Mouse (Mus musculus): Measurements from ENCODE around the gene Gm15557. TPM values are rescaled to one million over a fixed set of nuclear protein-coding genes. Genes with fewer than 3 reads are reported as not detected.
A peak's percentile ranks its signal among the peaks of the same experiment; 100 is the strongest.
"Not testable (repeated sequence)": the region's sequence is repeated elsewhere in the genome, so short reads cannot be mapped to it uniquely, and the experiment has no call there.

Gm15557 gene
- polyA plus RNA-seq (2016; fragmentation: Nextera tagmentation; extraction: Ambion mirVana), result not detected in 2 replicates

DNA sequence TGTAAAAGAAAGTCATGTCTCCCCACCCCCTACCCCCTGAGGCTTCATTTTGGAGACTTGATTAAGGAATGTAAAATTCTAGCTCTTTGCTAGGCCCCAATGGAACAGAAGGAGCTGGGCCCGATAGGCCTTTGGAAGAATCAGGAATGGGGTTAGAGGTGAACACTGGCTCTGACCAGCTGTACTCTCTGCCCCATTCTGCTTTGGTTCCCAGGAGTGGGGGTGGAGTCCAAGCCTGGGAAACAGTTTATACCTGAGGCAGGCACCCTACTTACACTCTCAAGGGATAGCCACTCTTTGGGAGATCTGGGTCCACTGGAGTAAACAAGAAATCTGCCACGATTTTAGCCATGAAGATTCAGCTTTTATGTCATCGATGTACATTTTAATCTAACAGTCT, at the start of gene Gm15557:
Gene Gm15557 (plus strand): TSS at position 48 of the 400 bp plus-strand sequence.
- Histone ChIP-seq H3K36me3 (no peaks in the 10 kb centered on the region), H3K4me1 (replicated peaks) (peaks cover 25% of the 10 kb centered on the region), H3K9me3 (no peaks in the 10 kb centered on the region), H3K27ac (no peak within 1 kb of the TSS), H3K27me3 (ENCODE audit: insufficient read depth, poor library complexity, severe bottlenecking) (peaks cover 13% of the 10 kb centered on the region), H3K4me3 (no peak within 1 kb of the TSS)
- DNase-seq (ENCODE audit: low spot score), result no peak
- 81% methylated on average over 3 of the region's 3 CpGs for WGBS

GRCm38 (mm10) chr2:155894307-155895045, 46.1 kb upstream of the Gm15557 start:
- WGBS, result 93% methylated on average over 13 of the region's 13 CpGs
- Histone ChIP-seq H3K9me3 (no peaks in the 10 kb centered on the region), H3K27ac (no peak overlapping the region), H3K4me1 (replicated peaks) (no peaks in the 10 kb centered on the region), H3K36me3 (peaks cover 68% of the 10 kb centered on the region), H3K4me3 (no peak overlapping the region), H3K27me3 (ENCODE audit: insufficient read depth, poor library complexity, severe bottlenecking) (no peaks in the 10 kb centered on the region)
- no peak for DNase-seq (ENCODE audit: low spot score)

GRCm38 (mm10) chr2:155895046-155895735, 45.3 kb upstream of the Gm15557 start:
- no peaks in the 10 kb centered on the region for H3K4me1 ChIP-seq (replicated peaks)
- no peak overlapping the region for H3K27ac ChIP-seq
- DNase-seq (ENCODE audit: low spot score), result no peak
- H3K27me3 ChIP-seq (ENCODE audit: insufficient read depth, poor library complexity, severe bottlenecking), result no peaks in the 10 kb centered on the region
- peaks cover 73% of the 10 kb centered on the region for H3K36me3 ChIP-seq
- no peaks in the 10 kb centered on the region for H3K9me3 ChIP-seq
- WGBS, result 88% methylated on average over 16 of the region's 16 CpGs
- H3K4me3 ChIP-seq, result no peak overlapping the region

GRCm38 (mm10) chr2:155902989-155903631, 37.4 kb upstream of the Gm15557 start:
- Histone ChIP-seq H3K4me1 (replicated peaks) (no peaks in the 10 kb centered on the region), H3K36me3 (peaks cover 71% of the 10 kb centered on the region), H3K27ac (no peak overlapping the region), H3K4me3 (no peak overlapping the region), H3K27me3 (ENCODE audit: insufficient read depth, poor library complexity, severe bottlenecking) (no peaks in the 10 kb centered on the region), H3K9me3 (no peaks in the 10 kb centered on the region)
- 88% methylated on average over 16 of the region's 16 CpGs for WGBS
- no peak for DNase-seq (ENCODE audit: low spot score)

DNA sequence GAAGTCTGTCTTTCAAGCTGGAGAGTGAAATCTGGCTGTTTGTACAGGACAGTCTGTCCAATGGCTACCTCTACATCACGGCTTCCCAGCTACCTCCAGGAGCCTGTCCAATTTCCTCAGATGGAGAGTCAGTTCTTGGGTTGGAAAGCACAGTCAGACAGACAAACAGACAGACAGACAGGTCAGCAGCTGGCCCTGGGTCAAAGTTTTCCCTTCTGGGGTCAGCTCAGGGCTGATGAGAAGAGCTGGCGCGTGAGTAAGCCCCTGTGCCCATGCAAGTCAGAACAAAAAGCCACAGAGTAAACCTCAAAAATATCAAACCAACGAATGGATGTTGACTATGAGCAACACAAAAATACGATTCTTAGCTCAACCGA, 36.9 kb upstream of the Gm15557 start:
- no peaks in the 10 kb centered on the region for H3K9me3 ChIP-seq
- no peak overlapping the region for H3K4me3 ChIP-seq
- H3K27me3 ChIP-seq (ENCODE audit: insufficient read depth, poor library complexity, severe bottlenecking), result no peaks in the 10 kb centered on the region
- DNase-seq (ENCODE audit: low spot score), result no peak
- WGBS, result 93% methylated on average over 6 of the region's 6 CpGs
- no peak overlapping the region for H3K27ac ChIP-seq
- no peaks in the 10 kb centered on the region for H3K4me1 ChIP-seq (replicated peaks)
- H3K36me3 ChIP-seq, result peaks cover 69% of the 10 kb centered on the region

DNA sequence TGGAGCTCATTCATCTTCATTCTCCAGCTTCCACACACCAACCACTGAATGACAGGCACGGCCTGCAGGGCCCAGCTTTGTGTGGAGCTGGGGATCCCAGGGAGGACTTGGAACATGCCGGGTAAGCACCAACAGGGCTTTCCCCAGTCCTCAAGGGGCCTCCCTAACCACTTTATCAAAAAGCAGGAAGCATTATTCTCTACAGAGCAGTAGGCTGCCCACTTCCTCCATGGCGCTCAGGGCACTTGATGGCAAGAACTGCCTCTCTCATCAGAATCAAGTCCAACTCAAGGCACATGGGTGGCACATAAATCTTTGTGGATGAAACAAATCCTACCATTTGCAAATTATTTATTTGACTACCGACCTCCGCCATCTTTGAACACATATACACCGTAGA, 25.8 kb upstream of the Gm15557 start:
- H3K27ac ChIP-seq, result no peak overlapping the region
- H3K27me3 ChIP-seq (ENCODE audit: insufficient read depth, poor library complexity, severe bottlenecking), result no peaks in the 10 kb centered on the region
- WGBS, result 93% methylated on average over 6 of the region's 6 CpGs
- DNase-seq (ENCODE audit: low spot score), result no peak
- H3K9me3 ChIP-seq, result no peaks in the 10 kb centered on the region
- H3K4me3 ChIP-seq, result no peak overlapping the region
- peaks cover 74% of the 10 kb centered on the region for H3K36me3 ChIP-seq
- H3K4me1 ChIP-seq (replicated peaks), result no peaks in the 10 kb centered on the region

DNA sequence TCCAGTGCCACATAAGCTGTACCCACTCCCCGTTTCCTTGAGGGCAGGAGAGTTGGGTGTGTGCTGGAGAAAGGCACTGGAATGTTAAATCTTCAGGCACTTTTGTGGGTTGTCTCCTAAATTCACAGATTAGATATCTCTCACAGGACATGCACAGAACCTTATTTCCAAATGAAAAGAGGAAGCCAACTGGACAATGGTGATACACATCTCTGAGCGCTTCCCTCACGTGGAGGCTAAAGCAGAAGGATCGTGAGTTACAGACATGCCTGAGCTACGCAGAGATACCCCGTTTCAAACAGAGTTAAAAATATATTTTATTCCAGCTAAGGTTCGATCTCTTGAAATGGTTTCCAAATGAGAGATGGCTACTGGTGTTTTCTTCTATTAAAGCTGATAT, 17.4 kb upstream of the Gm15557 start:
- Histone ChIP-seq H3K36me3 (peaks cover 48% of the 10 kb centered on the region), H3K4me1 (replicated peaks) (no peaks in the 10 kb centered on the region), H3K4me3 (no peak overlapping the region), H3K27ac (no peak overlapping the region), H3K27me3 (ENCODE audit: insufficient read depth, poor library complexity, severe bottlenecking) (no peaks in the 10 kb centered on the region), H3K9me3 (no peaks in the 10 kb centered on the region)
- no peak for DNase-seq (ENCODE audit: low spot score)
- whole genome bisulfite sequencing, result 93% methylated on average over 7 of the region's 7 CpGs

DNA sequence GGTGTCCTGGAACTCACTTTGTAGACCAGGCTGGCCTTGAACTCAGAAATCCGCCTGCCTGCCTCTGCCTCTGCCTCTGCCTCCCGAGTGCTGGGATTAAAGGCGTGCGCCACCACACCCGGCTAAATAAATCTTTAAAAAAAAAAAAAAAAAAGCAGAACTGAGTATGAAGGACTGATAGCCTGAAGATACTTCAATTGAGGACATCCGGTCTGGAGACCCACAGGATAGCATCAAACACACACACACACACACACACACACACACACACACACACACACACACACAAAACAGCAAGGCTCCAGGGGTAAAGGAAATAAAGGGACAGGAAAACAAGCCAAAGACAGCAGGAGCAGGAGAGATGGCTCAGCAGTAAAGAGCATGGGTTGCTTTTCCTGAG, 15.3 kb upstream of the Gm15557 start:
- Histone ChIP-seq H3K4me1 (replicated peaks) (peaks cover 14% of the 10 kb centered on the region), H3K36me3 (peaks cover 32% of the 10 kb centered on the region)
- WGBS, result 96% methylated on average over 6 of the region's 6 CpGs
- not testable (repeated sequence) for H3K9me3 ChIP-seq; H3K27ac ChIP-seq; H3K27me3 ChIP-seq (ENCODE audit: insufficient read depth, poor library complexity, severe bottlenecking); H3K4me3 ChIP-seq; DNase-seq (ENCODE audit: low spot score)

- peak overlapping the region; percentile 81 for H3K4me3 ChIP-seq
- H3K27ac ChIP-seq, result no peak overlapping the region
- no peak for DNase-seq (ENCODE audit: low spot score)
- H3K27me3 ChIP-seq (ENCODE audit: insufficient read depth, poor library complexity, severe bottlenecking), result no peaks in the 10 kb centered on the region
- H3K9me3 ChIP-seq, result no peaks in the 10 kb centered on the region
- WGBS, result 80% methylated on average over 7 of the region's 7 CpGs
- peaks cover 13% of the 10 kb centered on the region for H3K36me3 ChIP-seq
- H3K4me1 ChIP-seq (replicated peaks), result peaks cover 20% of the 10 kb centered on the region
Measured at GRCm38 (mm10) chr2:155928711-155929345, 11.7 kb upstream of the Gm15557 start.

DNA sequence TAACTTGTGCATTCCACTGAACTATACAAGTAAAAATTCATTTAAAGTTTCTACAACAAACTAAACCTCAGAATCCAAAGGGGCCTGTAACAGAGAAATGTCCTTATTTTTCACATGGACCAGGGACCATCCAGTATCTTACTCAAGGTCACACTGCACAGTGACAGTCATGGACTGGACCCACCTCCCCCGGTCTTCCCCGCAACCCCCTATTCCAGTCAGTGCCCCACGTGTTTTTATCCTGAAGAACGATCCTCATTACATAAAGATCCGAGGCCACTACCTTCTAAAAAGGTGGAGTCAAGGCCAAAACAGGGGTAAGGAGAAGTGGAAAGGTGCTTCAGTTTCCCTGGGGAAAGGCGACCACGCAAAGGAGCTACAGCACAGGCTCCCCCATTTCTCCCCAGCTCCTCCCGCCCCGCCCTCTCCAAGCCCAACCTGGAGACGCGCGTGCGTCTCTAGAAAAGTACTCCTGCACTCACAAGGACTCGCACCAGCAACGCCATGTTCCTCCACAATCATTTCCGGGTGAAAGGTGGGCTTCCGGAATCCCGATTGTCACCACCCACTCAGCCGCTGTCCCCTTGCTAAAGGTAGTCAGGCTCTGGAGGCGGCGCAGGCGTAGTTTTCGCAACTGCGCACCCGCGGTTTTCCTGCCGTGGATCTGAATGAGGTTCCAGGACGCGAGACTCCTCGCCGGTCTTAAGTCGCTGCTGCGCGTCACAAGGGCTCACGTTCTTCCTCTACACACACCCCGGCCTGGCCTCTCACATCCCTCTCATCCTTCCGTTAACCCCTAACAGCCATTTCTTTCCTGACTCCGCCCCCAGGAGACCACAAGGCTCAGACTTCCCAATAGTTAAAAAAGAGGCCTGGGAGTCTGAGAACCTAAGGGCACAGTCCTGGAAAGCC, 10.7 kb upstream of the Gm15557 start, which contains the start of gene Uqcc1:
Gene Uqcc1 (minus strand): TSS at position 780 of the 912 bp plus-strand sequence.
- H3K36me3 ChIP-seq, result peaks cover 4% of the 10 kb centered on the region; the same call in 1 of the 2 replicates
- H3K9me3 ChIP-seq, result no peaks in the 10 kb centered on the region
- no peaks in the 10 kb centered on the region for H3K27me3 ChIP-seq (ENCODE audit: insufficient read depth, poor library complexity, severe bottlenecking)
- DNase-seq (ENCODE audit: low spot score), result peak; percentile 92
- under 1% methylated on average over 38 of the region's 38 CpGs for WGBS
- peaks cover 20% of the 10 kb centered on the region for H3K4me1 ChIP-seq (replicated peaks)
- peak within 1 kb of the TSS; percentile 81 for H3K4me3 ChIP-seq
- H3K27ac ChIP-seq, result peak within 1 kb of the TSS; percentile 93

GRCm38 (mm10) chr2:155939897-155940529, 515 bp upstream of the Gm15557 start:
- Histone ChIP-seq H3K36me3 (no peaks in the 10 kb centered on the region), H3K4me3 (no peak overlapping the region), H3K27ac (no peak overlapping the region), H3K27me3 (ENCODE audit: insufficient read depth, poor library complexity, severe bottlenecking) (peaks cover 11% of the 10 kb centered on the region), H3K4me1 (replicated peaks) (peaks cover 25% of the 10 kb centered on the region), H3K9me3 (no peaks in the 10 kb centered on the region)
- no peak for DNase-seq (ENCODE audit: low spot score)
- 83% methylated on average over 7 of the region's 7 CpGs for WGBS

All from hindbrain, embryonic 10.5 days (tissue).